Mouse (Mus musculus) forebrain, embryonic 11.5 days (tissue): ENCODE measurements at regions not wholly inside any gene's neighbourhood (a gene's known extent, or its start where the extent isn't known, plus 50 kb on each side); places are given as distances from the start of the nearest gene placed in this dataset.

ENCODE experiments used
- ATAC-seq: fragments of 200-750 bp; cut with Nextera tagmentation; replicated peaks from 2 replicates; pipeline ENCODE4 v1.8.0; 2017; ENCODE audit warnings: moderate TSS enrichment; ENCODE audit not compliant: low FRiP score
- DNase-seq: peaks from one replicate; pipeline ENCODE4 v3.0.0-alpha.2; 2017; ENCODE audit warnings: low spot score
- H3K27ac ChIP-seq: fragments of 300-500 bp; sonication (generic); 2 replicates; pipeline ENCODE4 v1.5.1; 2014; ENCODE audit warnings: low read depth, low read length
- H3K27me3 ChIP-seq: fragments of 300-500 bp; sonication (generic); 2 replicates; pipeline ENCODE4 v1.6.1; 2014; ENCODE audit warnings: mild to moderate bottlenecking, low read length, mixed read lengths; ENCODE audit not compliant: control insufficient read depth, insufficient read depth
- H3K36me3 ChIP-seq: fragments of 300-500 bp; sonication (generic); 2 replicates; pipeline ENCODE4 v1.6.1; 2014; ENCODE audit warnings: mild to moderate bottlenecking, low read length, moderate library complexity, mixed read lengths; ENCODE audit not compliant: control insufficient read depth, insufficient read depth
- H3K4me1 ChIP-seq: fragments of 300-500 bp; sonication (generic); replicated peaks from 2 replicates; pipeline ENCODE4 v1.6.1; 2014; ENCODE audit warnings: low read length, mixed read lengths; ENCODE audit not compliant: control insufficient read depth, insufficient read depth
- H3K4me2 ChIP-seq: fragments of 300-500 bp; sonication (generic); 2 replicates; pipeline ENCODE4 v1.6.1; 2014; ENCODE audit warnings: low read depth, mild to moderate bottlenecking, low read length, moderate library complexity, mixed read lengths; ENCODE audit not compliant: severe bottlenecking
- H3K4me3 ChIP-seq: fragments of 300-500 bp; sonication (generic); 2 replicates; pipeline ENCODE4 v1.5.1; 2014; ENCODE audit warnings: low read depth, low read length
- H3K9ac ChIP-seq: fragments of 300-500 bp; sonication (generic); 2 replicates; pipeline ENCODE4 v1.6.1; 2014; ENCODE audit warnings: low read length
- H3K9me3 ChIP-seq: fragments of 300-500 bp; sonication (generic); 2 replicates; pipeline ENCODE4 v1.6.1; 2016; ENCODE audit warnings: low read length, mixed read lengths; ENCODE audit not compliant: control insufficient read depth
- WGBS: fragments of 180-500 bp; shearing (Covaris S2); extraction: QIAGEN DNeasy Blood & Tissue Kit; methylation state at CpG from one replicate; pipeline ENCODE4 v1.1.7; 2014; 5-methylcytosine and 5-hydroxymethylcytosine counted together

DNA sequence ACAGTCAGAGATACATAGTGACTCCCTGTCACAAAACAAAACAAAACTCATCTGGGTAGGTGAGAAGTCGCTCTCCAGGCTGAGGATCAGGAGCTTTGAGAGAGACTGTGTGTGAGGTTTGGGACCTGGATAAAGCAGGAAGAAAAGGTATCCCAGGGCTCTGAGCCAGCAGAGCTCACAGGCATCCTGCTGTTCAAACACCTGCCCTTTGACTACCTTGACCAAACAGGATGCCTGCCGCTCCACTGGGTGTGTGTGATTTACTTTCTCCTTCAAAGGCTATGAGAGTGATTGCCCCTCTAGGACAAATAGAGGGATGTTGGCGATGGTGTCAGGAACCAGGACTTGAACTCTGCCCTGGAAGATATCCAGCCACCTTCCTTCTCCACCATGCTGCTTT lies 674.3 kb downstream of the Zfp706 start:
- Histone ChIP-seq H3K4me3 (no peak overlapping the region), H3K36me3 (no peaks in the 10 kb centered on the region), H3K4me1 (no peaks in the 10 kb centered on the region), H3K27ac (no peak overlapping the region), H3K9ac (no peak overlapping the region), H3K9me3 (no peaks in the 10 kb centered on the region), H3K4me2 (no peak overlapping the region), H3K27me3 (no peaks in the 10 kb centered on the region)
- no peak for ATAC-seq
- DNase-seq: no peak
- 77% methylated on average over 3 of the region's 3 CpGs for WGBS
